Mouse (Mus musculus): ENCODE results near the gene Zdhhc19.

- no peak for TF ChIP-seq CTCF (IDR thresholded peaks at IDR 0.05; ENCODE audit: borderline replicate concordance, control insufficient read depth, extremely low read depth, insufficient read depth, low read length, poor library complexity)
- no peak for TF ChIP-seq POLR2A (IDR thresholded peaks at IDR 0.05; ENCODE audit: control insufficient read depth, extremely low read depth, insufficient read depth, low read length, poor library complexity)
Measured at GRCm38 (mm10) chr16:32609401-32609779, 113.3 kb downstream of the Zdhhc19 start.

All from thymus, adult 2 months (tissue).